Mouse (Mus musculus) E14TG2a.4 (cell line): Measurements from ENCODE around the gene Cfap97d1.

Experiments
- CTCF ChIP-seq: conservative IDR thresholded peaks from 2 replicates; pipeline ENCODE4 v1.5.1; 2014; ENCODE audit warnings: low read length
- POU5F1 ChIP-seq: IDR thresholded peaks from 2 replicates; pipeline ENCODE4 v1.6.1; 2014; ENCODE audit warnings: low read length, borderline replicate concordance

GRCm38 (mm10) chr11:102035456-102035960 lies 51.4 kb downstream of the Cfap97d1 start:
- TF ChIP-seq CTCF, result no peak
- no peak for TF ChIP-seq POU5F1
